ENCODE assay signal across 8 mouse cellular contexts in the genomic region with DNA sequence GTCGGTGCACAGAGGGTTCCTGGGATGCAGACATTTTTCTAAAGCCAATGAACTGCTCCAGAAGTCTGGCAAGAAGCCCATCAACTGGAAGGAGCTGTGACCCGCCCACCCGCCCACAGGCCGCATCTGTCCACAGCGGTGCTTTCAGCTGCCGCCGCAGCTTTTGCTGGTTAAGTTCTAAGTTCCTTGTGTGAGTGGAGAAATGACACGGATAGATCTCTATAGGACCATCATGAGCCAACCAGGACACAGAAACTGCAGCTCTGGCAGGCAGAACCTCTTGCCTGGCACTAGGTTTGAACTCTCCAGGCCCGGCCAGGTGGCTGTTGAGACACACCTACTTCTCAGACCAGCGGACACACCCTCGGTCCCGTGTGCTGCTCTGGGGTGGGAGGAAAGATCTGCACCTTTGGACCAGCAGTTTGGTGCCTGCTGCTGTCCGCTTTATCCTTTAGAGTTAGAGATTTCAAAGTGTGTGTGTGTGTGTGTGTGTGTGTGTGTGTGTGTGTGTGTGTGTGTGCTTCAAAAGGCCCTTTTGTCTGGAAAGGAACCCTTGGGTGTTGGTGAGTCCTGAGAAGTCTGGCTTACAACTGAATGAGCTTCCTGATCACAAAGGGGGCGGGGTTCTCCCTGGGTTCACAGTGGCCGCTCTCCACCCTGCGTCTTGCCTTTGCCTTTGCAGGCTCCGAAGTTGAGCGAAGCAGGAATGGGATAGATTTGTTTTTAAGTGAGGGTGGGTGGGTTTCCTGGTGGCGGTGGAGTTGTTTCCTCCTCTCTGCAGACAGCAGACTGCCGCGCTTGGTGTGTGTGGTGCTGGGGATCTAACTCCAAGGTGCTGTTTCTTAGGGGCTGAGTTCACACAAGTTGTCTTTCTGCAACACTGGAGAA. TPM values are rescaled to one million over a fixed set of nuclear protein-coding genes. Genes with fewer than 3 reads are reported as not detected.
A peak's percentile ranks its signal among the peaks of the same experiment; 100 is the strongest.
DNase-seq lines count a peak whose midpoint lies in the region; ATAC-seq and TF ChIP-seq lines count a peak whose summit lies in the region.

No protein-coding gene starts in this region.

- peaks cover 9% of the 10 kb centered on the region for H3K4me1 ChIP-seq in kidney, adult 2 months (ENCODE audit: control insufficient read depth, insufficient read depth, low read length)
- H3K4me1 ChIP-seq in kidney, embryonic 16.5 days (ENCODE audit: insufficient read depth, low read length) = peaks cover 24% of the 10 kb centered on the region
- H3K4me1 ChIP-seq in midbrain, postnatal 0 days (ENCODE audit: insufficient read depth, low read length) = peaks cover 4% of the 10 kb centered on the region; the same call in 1 of the 2 replicates

- H3K27me3 ChIP-seq in kidney, adult 2 months (replicated peaks; ENCODE audit: control insufficient read depth, insufficient read depth, low read length) = no peaks in the 10 kb centered on the region
- H3K27me3 ChIP-seq in kidney, embryonic 16.5 days (ENCODE audit: insufficient read depth, low read length) = no peaks in the 10 kb centered on the region
- H3K27me3 ChIP-seq in midbrain, postnatal 0 days (ENCODE audit: insufficient read depth, low read length) = no peaks in the 10 kb centered on the region

- no peaks in the 10 kb centered on the region for H3K9me3 ChIP-seq in kidney, embryonic 16.5 days (ENCODE audit: low read length)
- no peaks in the 10 kb centered on the region for H3K9me3 ChIP-seq in midbrain, postnatal 0 days (ENCODE audit: low read length)

- peak; percentile 25; the same call in 1 of the 2 replicates for ATAC-seq in kidney, embryonic 16.5 days (ENCODE audit: low FRiP score, low TSS enrichment)
- 0 out of 2 replicates have a peak, but pooled peaks have one; percentile 40 for ATAC-seq in midbrain, postnatal 0 days (ENCODE audit: low FRiP score)
- no peak for ATAC-seq in megakaryocyte-erythroid progenitor cell, adult 5-6 weeks (replicated peaks; ENCODE audit: low FRiP score, low TSS enrichment, poor library complexity, severe bottlenecking)
- no peak for ATAC-seq in cerebellum, adult (ENCODE audit: insufficient number of reproducible peaks, low FRiP score, low TSS enrichment)

- TF ChIP-seq POLR2A in kidney, adult 2 months (IDR thresholded peaks at IDR 0.05; ENCODE audit: low read depth, low read length) = no peak

- WGBS in kidney, adult 2 months = 33% methylated on average over 21 of the region's 21 CpGs
- WGBS in kidney, embryonic 16.5 days = 51% methylated on average over 21 of the region's 21 CpGs
- 66% methylated on average over 21 of the region's 21 CpGs for WGBS in midbrain, postnatal 0 days

- peak overlapping the region; percentile 70 for H3K27ac ChIP-seq in kidney, adult 2 months (ENCODE audit: insufficient read depth, low read depth, low read length)
- H3K27ac ChIP-seq in kidney, embryonic 16.5 days (ENCODE audit: low read length) = peak overlapping the region; percentile 83
- H3K27ac ChIP-seq in midbrain, postnatal 0 days (ENCODE audit: low read depth, low read length) = peak overlapping the region; percentile 55

- H3K4me3 ChIP-seq in kidney, adult 2 months (ENCODE audit: insufficient read depth, low read depth, low read length) = no peak overlapping the region
- no peak overlapping the region for H3K4me3 ChIP-seq in kidney, embryonic 16.5 days (ENCODE audit: low read length)
- no peak overlapping the region for H3K4me3 ChIP-seq in midbrain, postnatal 0 days (ENCODE audit: low read depth, low read length)

- DNase-seq in kidney, adult 2 months = peak; percentile 53
- no peak for DNase-seq in kidney, adult 8-10 months
- peak; percentile 61 for DNase-seq in heart, adult 8-10 months (ENCODE audit: low spot score)
- peak; percentile 17 for DNase-seq in midbrain, postnatal 0 days (ENCODE audit: low spot score)
- no peak for DNase-seq in cerebellum, adult 8-10 months

- peak overlapping the region; percentile 26 for H3K4me2 ChIP-seq in kidney, embryonic 16.5 days (replicated peaks; ENCODE audit: low read depth, low read length)
- H3K4me2 ChIP-seq in midbrain, postnatal 0 days (ENCODE audit: low read depth, low read length, poor library complexity, severe bottlenecking) = no peak overlapping the region

- no peak for TF ChIP-seq CTCF in kidney, adult 2 months (conservative IDR thresholded peaks at IDR 0.05; ENCODE audit: insufficient read depth, insufficient read length, low read depth, low read length)
- TF ChIP-seq CTCF in midbrain, postnatal 0 days (IDR thresholded peaks at IDR 0.05) = no peak

- no peaks in the 10 kb centered on the region for H3K36me3 ChIP-seq in kidney, adult 2 months (ENCODE audit: control insufficient read depth, insufficient read depth, low read length)
- H3K36me3 ChIP-seq in kidney, embryonic 16.5 days (ENCODE audit: insufficient read depth, low read length) = peaks cover 6% of the 10 kb centered on the region; the same call in 1 of the 2 replicates
- no peaks in the 10 kb centered on the region for H3K36me3 ChIP-seq in midbrain, postnatal 0 days (ENCODE audit: insufficient read depth, low read length)

- no peak overlapping the region for H3K9ac ChIP-seq in kidney, embryonic 16.5 days (replicated peaks; ENCODE audit: low read length)
- no peak overlapping the region for H3K9ac ChIP-seq in midbrain, postnatal 0 days (replicated peaks; ENCODE audit: low read length, poor library complexity, severe bottlenecking)

RNA-seq across cellular contexts. Expression of a gene that starts 7.8 kb away (rescaled TPM):
- polyA plus RNA-seq in kidney, adult 2 months (2012; rRNA removed) = 34.5 and 36.6 TPM in 2 replicates
- 100 to 1,000 TPM; 231 to 252 (median 245) TPM for total RNA-seq in heart, adult 8-10 months (2022)
- 4.7 and 5.7 TPM in 2 replicates for polyA plus RNA-seq in kidney, embryonic 16.5 days (2015; fragmentation: Nextera tagmentation; extraction: Ambion mirVana)
- 2.0 and 2.7 TPM in 2 replicates for total RNA-seq in midbrain, postnatal 0 days (2014; rRNA removed)
- polyA plus RNA-seq in midbrain, postnatal 0 days (2015; fragmentation: Nextera tagmentation; extraction: Ambion mirVana) = 5.6 and 6.5 TPM in 2 replicates
- total RNA-seq in megakaryocyte-erythroid progenitor cell, adult 5-6 weeks (2014; fragmentation: Nextera tagmentation) = 2.2 and 3.8 TPM in 2 replicates
- 0.27 and 0.28 TPM in 2 replicates for total RNA-seq in megakaryocyte-erythroid progenitor cell, adult 5-6 weeks (2017)

RNA-seq across cellular contexts. Expression of a gene that starts 8.3 kb away (rescaled TPM):
- polyA plus RNA-seq in kidney, adult 2 months (2012; rRNA removed) = 2.6 and 3.7 TPM in 2 replicates
- 10 to 100 TPM; 21.5 to 30.1 (median 24.2) TPM for total RNA-seq in heart, adult 8-10 months (2022)
- 56.2 and 57.0 TPM in 2 replicates for polyA plus RNA-seq in kidney, embryonic 16.5 days (2015; fragmentation: Nextera tagmentation; extraction: Ambion mirVana)
- 7.9 and 9.4 TPM in 2 replicates for total RNA-seq in midbrain, postnatal 0 days (2014; rRNA removed)
- 6.7 and 8.0 TPM in 2 replicates for polyA plus RNA-seq in midbrain, postnatal 0 days (2015; fragmentation: Nextera tagmentation; extraction: Ambion mirVana)
- 31.8 and 32.9 TPM in 2 replicates for total RNA-seq in megakaryocyte-erythroid progenitor cell, adult 5-6 weeks (2014; fragmentation: Nextera tagmentation)
- total RNA-seq in megakaryocyte-erythroid progenitor cell, adult 5-6 weeks (2017) = 26.4 and 28.8 TPM in 2 replicates

RNA-seq across cellular contexts. Expression of a gene that starts 10.5 kb away (rescaled TPM):
- 8.4 and 9.6 TPM in 2 replicates for polyA plus RNA-seq in kidney, adult 2 months (2012; rRNA removed)
- 1 to 10 TPM in 2 of 4 experiments, under 1 TPM in 2; 0.83 to 1.8 (median 0.97) TPM for total RNA-seq in heart, adult 8-10 months (2022)
- polyA plus RNA-seq in kidney, embryonic 16.5 days (2015; fragmentation: Nextera tagmentation; extraction: Ambion mirVana) = 8.7 and 9.1 TPM in 2 replicates
- 6.3 and 6.4 TPM in 2 replicates for total RNA-seq in midbrain, postnatal 0 days (2014; rRNA removed)
- 6.1 and 7.4 TPM in 2 replicates for polyA plus RNA-seq in midbrain, postnatal 0 days (2015; fragmentation: Nextera tagmentation; extraction: Ambion mirVana)
- 11.5 and 13.4 TPM in 2 replicates for total RNA-seq in megakaryocyte-erythroid progenitor cell, adult 5-6 weeks (2014; fragmentation: Nextera tagmentation)
- total RNA-seq in megakaryocyte-erythroid progenitor cell, adult 5-6 weeks (2017) = 2.1 and 9.6 TPM in 2 replicates

RNA-seq across cellular contexts. Expression of a gene that starts 47.2 kb away (rescaled TPM):
- 0.34 and 0.45 TPM in 2 replicates for polyA plus RNA-seq in kidney, adult 2 months (2012; rRNA removed)
- not detected for total RNA-seq in heart, adult 8-10 months (2022)
- polyA plus RNA-seq in kidney, embryonic 16.5 days (2015; fragmentation: Nextera tagmentation; extraction: Ambion mirVana) = 0.36 and 0.42 TPM in 2 replicates
- 175 and 176 TPM in 2 replicates for total RNA-seq in midbrain, postnatal 0 days (2014; rRNA removed)
- polyA plus RNA-seq in midbrain, postnatal 0 days (2015; fragmentation: Nextera tagmentation; extraction: Ambion mirVana) = 105 and 109 TPM in 2 replicates
- not detected in 2 replicates for total RNA-seq in megakaryocyte-erythroid progenitor cell, adult 5-6 weeks (2014; fragmentation: Nextera tagmentation)
- total RNA-seq in megakaryocyte-erythroid progenitor cell, adult 5-6 weeks (2017) = not detected in 2 replicates

Comparison
In these comparisons a context has a peak if more than half of its experiments do, and no peak if none do; other contexts are left out.
1. DNase-seq: peak in kidney, adult 2 months (single experiment), heart, adult 8-10 months (single experiment) and midbrain, postnatal 0 days (single experiment); none in kidney, adult 8-10 months (0 of 2) and cerebellum, adult 8-10 months (single experiment).
2. ATAC-seq: peak in kidney, embryonic 16.5 days (single experiment) and midbrain, postnatal 0 days (single experiment); none in megakaryocyte-erythroid progenitor cell, adult 5-6 weeks (single experiment) and cerebellum, adult (single experiment).
3. RNA of a gene that starts 7.8 kb away (total RNA-seq): 231 to 252 TPM in heart, adult 8-10 months; 0.27 to 3.8 TPM in megakaryocyte-erythroid progenitor cell, adult 5-6 weeks and 2.0 to 2.7 TPM in midbrain, postnatal 0 days; every median in the first group is over 10 times any median in the second.
4. Peak in every context shown above with its lines, with median percentiles within 50 percentile points of each other: H3K27ac ChIP-seq.